Mouse (Mus musculus): ENCODE measurements around the gene Tnfaip8l1. TPM values are rescaled to one million over a fixed set of nuclear protein-coding genes. Genes with fewer than 3 reads are reported as not detected.

Tnfaip8l1 gene
- polyA plus RNA-seq, 1 experiment from 2014 or later, result 10.9 TPM

DNA sequence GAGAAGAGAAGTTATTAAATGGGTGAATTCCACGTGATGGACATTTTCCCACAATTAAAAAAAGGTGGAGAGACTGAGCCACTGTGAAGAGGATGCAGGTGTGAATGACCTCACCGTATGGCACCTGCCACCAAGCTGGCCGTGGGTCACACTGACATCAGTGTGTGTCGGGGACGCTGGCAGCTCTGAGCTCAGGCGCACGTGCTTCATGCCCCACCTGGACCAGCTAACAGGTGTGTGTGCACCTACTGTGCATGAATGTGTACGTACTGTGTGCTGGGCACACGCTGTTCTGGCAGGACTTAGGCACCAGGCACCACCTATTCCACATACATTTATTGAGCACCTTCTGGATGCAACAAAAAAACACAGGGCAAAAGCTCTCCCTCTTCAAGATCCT lies 17.7 kb upstream of the Tnfaip8l1 start:
- Histone ChIP-seq H3K36me3 (ENCODE audit: control insufficient read depth, insufficient read depth, low read length) (no peaks in the 10 kb centered on the region), H3K4me3 (ENCODE audit: low read depth, low read length) (no peak overlapping the region), H3K27ac (ENCODE audit: low read depth, low read length) (no peak overlapping the region), H3K27me3 (replicated peaks; ENCODE audit: control insufficient read depth, insufficient read depth, low read length) (peaks cover 24% of the 10 kb centered on the region), H3K4me1 (ENCODE audit: control insufficient read depth, insufficient read depth, low read length) (peaks cover 9% of the 10 kb centered on the region), H3K4me2 (ENCODE audit: low read length) (no peak overlapping the region), H3K9me3 (replicated peaks; ENCODE audit: control insufficient read depth, low read length) (no peaks in the 10 kb centered on the region), H3K9ac (ENCODE audit: low read length) (no peak overlapping the region)
- DNase-seq (ENCODE audit: low spot score) (no peak), ATAC-seq (no peak)
- WGBS, result 76% methylated on average over 9 of the region's 9 CpGs

DNA sequence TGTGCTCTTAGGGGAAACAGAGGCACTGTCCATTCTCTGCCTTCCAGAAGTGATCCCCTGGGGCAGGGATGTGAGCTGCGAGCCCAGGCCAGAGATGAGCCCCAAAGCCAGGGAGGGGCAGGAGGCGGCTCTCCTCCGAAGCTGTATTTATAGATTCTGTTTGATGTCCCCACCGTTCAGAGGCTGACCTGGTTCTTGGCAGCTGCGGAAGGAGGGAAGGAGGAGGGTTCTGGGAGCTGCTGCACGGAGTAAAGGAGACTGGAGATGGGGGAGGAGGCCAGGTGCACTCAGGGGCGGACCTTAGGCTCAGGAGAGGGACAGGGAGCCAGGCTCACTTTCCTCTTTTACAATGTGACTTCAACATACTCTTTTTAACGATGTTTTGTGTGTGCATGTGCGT lies 16.1 kb upstream of the Tnfaip8l1 start:
- WGBS, result 21% methylated on average over 9 of the region's 9 CpGs
- H3K27ac ChIP-seq (ENCODE audit: low read depth, low read length), result no peak overlapping the region
- H3K9me3 ChIP-seq (replicated peaks; ENCODE audit: control insufficient read depth, low read length), result no peaks in the 10 kb centered on the region
- DNase-seq (ENCODE audit: low spot score), result no peak
- peaks cover 9% of the 10 kb centered on the region for H3K4me1 ChIP-seq (ENCODE audit: control insufficient read depth, insufficient read depth, low read length)
- H3K4me3 ChIP-seq (ENCODE audit: low read depth, low read length), result no peak overlapping the region
- no peak overlapping the region for H3K9ac ChIP-seq (ENCODE audit: low read length)
- no peaks in the 10 kb centered on the region for H3K36me3 ChIP-seq (ENCODE audit: control insufficient read depth, insufficient read depth, low read length)
- H3K27me3 ChIP-seq (replicated peaks; ENCODE audit: control insufficient read depth, insufficient read depth, low read length), result peaks cover 23% of the 10 kb centered on the region
- ATAC-seq, result no peak
- H3K4me2 ChIP-seq (ENCODE audit: low read length), result no peak overlapping the region

GRCm38 (mm10) chr17:56147420-56147819 lies 14.9 kb upstream of the Tnfaip8l1 start:
- no peaks in the 10 kb centered on the region for H3K36me3 ChIP-seq (ENCODE audit: control insufficient read depth, insufficient read depth, low read length)
- no peak overlapping the region for H3K4me3 ChIP-seq (ENCODE audit: low read depth, low read length)
- no peaks in the 10 kb centered on the region for H3K4me1 ChIP-seq (ENCODE audit: control insufficient read depth, insufficient read depth, low read length)
- H3K27ac ChIP-seq (ENCODE audit: low read depth, low read length), result no peak overlapping the region
- no peak overlapping the region for H3K4me2 ChIP-seq (ENCODE audit: low read length)
- WGBS, result 70% methylated on average over 12 of the region's 12 CpGs
- H3K9me3 ChIP-seq (replicated peaks; ENCODE audit: control insufficient read depth, low read length), result no peaks in the 10 kb centered on the region
- H3K9ac ChIP-seq (ENCODE audit: low read length), result no peak overlapping the region
- ATAC-seq (no peak), DNase-seq (ENCODE audit: low spot score) (no peak)
- H3K27me3 ChIP-seq (replicated peaks; ENCODE audit: control insufficient read depth, insufficient read depth, low read length), result peaks cover 19% of the 10 kb centered on the region

GRCm38 (mm10) chr17:56148280-56148679 lies 14.0 kb upstream of the Tnfaip8l1 start:
- Histone ChIP-seq H3K9ac (ENCODE audit: low read length) (peak overlapping the region; percentile 56; the same call in 1 of the 2 replicates), H3K36me3 (ENCODE audit: control insufficient read depth, insufficient read depth, low read length) (no peaks in the 10 kb centered on the region), H3K4me1 (ENCODE audit: control insufficient read depth, insufficient read depth, low read length) (no peaks in the 10 kb centered on the region), H3K27me3 (replicated peaks; ENCODE audit: control insufficient read depth, insufficient read depth, low read length) (peaks cover 19% of the 10 kb centered on the region), H3K27ac (ENCODE audit: low read depth, low read length) (no peak overlapping the region), H3K9me3 (replicated peaks; ENCODE audit: control insufficient read depth, low read length) (no peaks in the 10 kb centered on the region), H3K4me2 (ENCODE audit: low read length) (peak overlapping the region; percentile 51), H3K4me3 (ENCODE audit: low read depth, low read length) (0 out of 2 replicates have a peak overlapping the region, but pooled peaks have one; percentile 23)
- WGBS, result 13% methylated on average over 9 of the region's 9 CpGs
- no peak for DNase-seq (ENCODE audit: low spot score)
- no peak for ATAC-seq

GRCm38 (mm10) chr17:56148790-56149618 lies 13.3 kb upstream of the Tnfaip8l1 start:
- Histone ChIP-seq H3K9me3 (replicated peaks; ENCODE audit: control insufficient read depth, low read length) (no peaks in the 10 kb centered on the region), H3K36me3 (ENCODE audit: control insufficient read depth, insufficient read depth, low read length) (no peaks in the 10 kb centered on the region), H3K4me1 (ENCODE audit: control insufficient read depth, insufficient read depth, low read length) (no peaks in the 10 kb centered on the region), H3K27ac (ENCODE audit: low read depth, low read length) (no peak overlapping the region), H3K27me3 (replicated peaks; ENCODE audit: control insufficient read depth, insufficient read depth, low read length) (peaks cover 19% of the 10 kb centered on the region), H3K4me3 (ENCODE audit: low read depth, low read length) (peak overlapping the region; percentile 23), H3K4me2 (ENCODE audit: low read length) (peak overlapping the region; percentile 51), H3K9ac (ENCODE audit: low read length) (peak overlapping the region; percentile 56)
- DNase-seq (ENCODE audit: low spot score) (no peak), ATAC-seq (peak; percentile 38; the same call in 1 of the 2 replicates)
- under 1% methylated on average over 30 of the region's 30 CpGs for WGBS

DNA sequence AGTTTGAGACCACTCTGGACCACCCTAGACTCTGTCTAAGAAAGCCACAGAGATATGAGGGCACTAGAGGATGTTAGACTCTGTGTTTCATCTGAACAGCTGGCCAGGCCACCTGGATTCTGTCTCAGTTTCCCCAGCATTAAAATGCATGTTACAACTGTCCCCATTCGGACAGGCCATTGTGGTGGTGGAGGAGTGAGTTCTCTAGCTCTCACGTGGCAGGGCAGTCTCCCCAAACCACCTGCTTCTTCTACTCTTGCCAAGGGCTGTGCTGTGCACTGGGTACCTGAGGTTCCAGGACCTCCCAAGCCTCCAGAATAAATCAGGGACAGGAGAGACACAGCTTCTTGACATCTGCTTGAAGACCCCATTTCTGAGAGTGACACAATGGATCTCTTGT lies 12.4 kb upstream of the Tnfaip8l1 start:
- Histone ChIP-seq H3K4me2 (ENCODE audit: low read length) (no peak overlapping the region), H3K4me1 (ENCODE audit: control insufficient read depth, insufficient read depth, low read length) (no peaks in the 10 kb centered on the region), H3K9me3 (replicated peaks; ENCODE audit: control insufficient read depth, low read length) (no peaks in the 10 kb centered on the region), H3K27me3 (replicated peaks; ENCODE audit: control insufficient read depth, insufficient read depth, low read length) (peaks cover 19% of the 10 kb centered on the region), H3K36me3 (ENCODE audit: control insufficient read depth, insufficient read depth, low read length) (no peaks in the 10 kb centered on the region), H3K27ac (ENCODE audit: low read depth, low read length) (no peak overlapping the region), H3K9ac (ENCODE audit: low read length) (no peak overlapping the region), H3K4me3 (ENCODE audit: low read depth, low read length) (no peak overlapping the region)
- DNase-seq (ENCODE audit: low spot score) (no peak), ATAC-seq (no peak)
- 41% methylated on average over 2 of the region's 2 CpGs for WGBS

DNA sequence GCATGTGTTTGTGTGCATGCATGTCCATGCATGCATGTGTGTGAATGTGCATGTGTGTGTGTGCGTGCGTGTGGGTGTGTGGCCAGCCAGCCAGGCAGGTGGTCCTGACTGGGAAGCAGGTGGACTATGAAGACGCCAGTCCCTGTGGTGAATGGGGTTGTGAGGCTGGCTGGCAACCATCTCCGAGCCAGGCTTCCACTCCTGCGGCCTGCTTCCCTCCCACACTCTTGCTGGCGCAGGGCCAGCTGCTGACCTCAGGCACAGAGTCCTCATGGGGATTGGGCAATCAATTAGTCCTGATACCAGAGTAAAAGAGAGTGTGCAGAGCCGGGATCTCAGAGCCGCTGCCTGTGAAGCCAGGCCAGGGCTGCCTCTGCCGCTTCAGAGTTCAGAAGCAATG lies 8.6 kb upstream of the Tnfaip8l1 start:
- DNase-seq (ENCODE audit: low spot score) (peak; percentile 74), ATAC-seq (peak; percentile 64)
- Histone ChIP-seq H3K9ac (ENCODE audit: low read length) (no peak overlapping the region), H3K27ac (ENCODE audit: low read depth, low read length) (no peak overlapping the region), H3K9me3 (replicated peaks; ENCODE audit: control insufficient read depth, low read length) (no peaks in the 10 kb centered on the region), H3K4me1 (ENCODE audit: control insufficient read depth, insufficient read depth, low read length) (no peaks in the 10 kb centered on the region), H3K4me3 (ENCODE audit: low read depth, low read length) (no peak overlapping the region), H3K27me3 (replicated peaks; ENCODE audit: control insufficient read depth, insufficient read depth, low read length) (peaks cover 18% of the 10 kb centered on the region), H3K36me3 (ENCODE audit: control insufficient read depth, insufficient read depth, low read length) (no peaks in the 10 kb centered on the region), H3K4me2 (ENCODE audit: low read length) (no peak overlapping the region)
- WGBS, result 34% methylated on average over 9 of the region's 9 CpGs

- H3K4me2 ChIP-seq (ENCODE audit: low read length), result no peak overlapping the region
- no peaks in the 10 kb centered on the region for H3K36me3 ChIP-seq (ENCODE audit: control insufficient read depth, insufficient read depth, low read length)
- H3K9ac ChIP-seq (ENCODE audit: low read length), result no peak overlapping the region
- H3K9me3 ChIP-seq (replicated peaks; ENCODE audit: control insufficient read depth, low read length), result no peaks in the 10 kb centered on the region
- H3K27me3 ChIP-seq (replicated peaks; ENCODE audit: control insufficient read depth, insufficient read depth, low read length), result peaks cover 6% of the 10 kb centered on the region; the same call in 1 of the 2 replicates
- no peak overlapping the region for H3K27ac ChIP-seq (ENCODE audit: low read depth, low read length)
- no peak overlapping the region for H3K4me3 ChIP-seq (ENCODE audit: low read depth, low read length)
- WGBS, result 4% methylated on average over 9 of the region's 9 CpGs
- H3K4me1 ChIP-seq (ENCODE audit: control insufficient read depth, insufficient read depth, low read length), result peaks cover 10% of the 10 kb centered on the region; the same call in 1 of the 2 replicates
- ATAC-seq (no peak), DNase-seq (ENCODE audit: low spot score) (peak; percentile 68)
Observed at GRCm38 (mm10) chr17:56159729-56160128, 2.5 kb upstream of the Tnfaip8l1 start.

- Histone ChIP-seq H3K27ac (ENCODE audit: low read depth, low read length) (no peak overlapping the region), H3K9ac (ENCODE audit: low read length) (no peak overlapping the region), H3K36me3 (ENCODE audit: control insufficient read depth, insufficient read depth, low read length) (no peaks in the 10 kb centered on the region), H3K4me1 (ENCODE audit: control insufficient read depth, insufficient read depth, low read length) (peaks cover 10% of the 10 kb centered on the region; the same call in 1 of the 2 replicates), H3K27me3 (replicated peaks; ENCODE audit: control insufficient read depth, insufficient read depth, low read length) (no peaks in the 10 kb centered on the region; the same call in 1 of the 2 replicates), H3K9me3 (replicated peaks; ENCODE audit: control insufficient read depth, low read length) (no peaks in the 10 kb centered on the region), H3K4me2 (ENCODE audit: low read length) (peak overlapping the region; percentile 65), H3K4me3 (ENCODE audit: low read depth, low read length) (no peak overlapping the region)
- no peak for ATAC-seq
- 87% methylated on average over 6 of the region's 6 CpGs for WGBS
- no peak for DNase-seq (ENCODE audit: low spot score)
Observed at GRCm38 (mm10) chr17:56163523-56164102, 1.3 kb downstream of the Tnfaip8l1 start.

Measured in forebrain, embryonic 14.5 days (tissue).